ENCODE assay signal across 8 mouse cellular contexts in genomic region chr15:79547289-79547820, GRCm38 (mm10). TPM values are rescaled to one million over a fixed set of nuclear protein-coding genes. Genes with fewer than 3 reads are reported as not detected.
DNase-seq lines count a peak whose midpoint lies in the region; ATAC-seq and TF ChIP-seq lines count a peak whose summit lies in the region.

No protein-coding gene starts in this region.

- peak overlapping the region; percentile 33; the same call in 1 of the 2 replicates for H3K4me3 ChIP-seq in kidney, postnatal 0 days (replicated peaks; ENCODE audit: low read depth, low read length)
- H3K4me3 ChIP-seq in embryonic facial prominence, embryonic 12.5 days, result peak overlapping the region; percentile 91
- H3K4me3 ChIP-seq in hindbrain, embryonic 12.5 days, result peak overlapping the region; percentile 83
- peak overlapping the region; percentile 93 for H3K4me3 ChIP-seq in midbrain, embryonic 14.5 days (replicated peaks; ENCODE audit: low read depth, low read length)

- 84% methylated on average over 17 of the region's 17 CpGs for WGBS in kidney, postnatal 0 days
- 78% methylated on average over 17 of the region's 17 CpGs for WGBS in embryonic facial prominence, embryonic 12.5 days
- 76% methylated on average over 17 of the region's 17 CpGs for WGBS in hindbrain, embryonic 12.5 days
- 80% methylated on average over 17 of the region's 17 CpGs for WGBS in midbrain, embryonic 14.5 days

- peak; percentile 5; the same call in 1 of the 2 replicates for ATAC-seq in kidney, postnatal 0 days (replicated peaks; ENCODE audit: low FRiP score, low read depth)
- no peak for ATAC-seq in embryonic facial prominence, embryonic 12.5 days (ENCODE audit: insufficient number of reproducible peaks, insufficient read depth, low FRiP score, low TSS enrichment)
- no peak; the same call in 1 of the 2 replicates for ATAC-seq in hindbrain, embryonic 12.5 days (ENCODE audit: low FRiP score)
- no peak for ATAC-seq in midbrain, embryonic 14.5 days (ENCODE audit: low FRiP score, low TSS enrichment)
- ATAC-seq in frontal cortex, adult (ENCODE audit: low TSS enrichment), result no peak

- H3K27me3 ChIP-seq in kidney, postnatal 0 days (ENCODE audit: insufficient read depth, low read length), result no peaks in the 10 kb centered on the region
- H3K27me3 ChIP-seq in embryonic facial prominence, embryonic 12.5 days, result peaks cover 6% of the 10 kb centered on the region; the same call in 1 of the 2 replicates
- peaks cover 7% of the 10 kb centered on the region; the same call in 1 of the 2 replicates for H3K27me3 ChIP-seq in hindbrain, embryonic 12.5 days
- H3K27me3 ChIP-seq in midbrain, embryonic 14.5 days (ENCODE audit: control insufficient read depth, insufficient read depth, low read length), result no peaks in the 10 kb centered on the region

- peaks cover 8% of the 10 kb centered on the region for H3K36me3 ChIP-seq in kidney, postnatal 0 days (ENCODE audit: insufficient read depth, low read length)
- H3K36me3 ChIP-seq in embryonic facial prominence, embryonic 12.5 days, result peaks cover 21% of the 10 kb centered on the region
- H3K36me3 ChIP-seq in hindbrain, embryonic 12.5 days, result peaks cover 19% of the 10 kb centered on the region
- peaks cover 19% of the 10 kb centered on the region for H3K36me3 ChIP-seq in midbrain, embryonic 14.5 days (ENCODE audit: control insufficient read depth, insufficient read depth, low read length)

- H3K27ac ChIP-seq in kidney, postnatal 0 days, result peak overlapping the region; percentile 97
- peak overlapping the region; percentile 94 for H3K27ac ChIP-seq in embryonic facial prominence, embryonic 12.5 days
- peak overlapping the region; percentile 98 for H3K27ac ChIP-seq in hindbrain, embryonic 12.5 days
- peak overlapping the region; percentile 98 for H3K27ac ChIP-seq in midbrain, embryonic 14.5 days (replicated peaks; ENCODE audit: low read depth, low read length)

- H3K4me2 ChIP-seq in kidney, postnatal 0 days (ENCODE audit: low read length), result peak overlapping the region; percentile 64
- peak overlapping the region; percentile 51 for H3K4me2 ChIP-seq in embryonic facial prominence, embryonic 12.5 days (replicated peaks)
- H3K4me2 ChIP-seq in hindbrain, embryonic 12.5 days (replicated peaks), result peak overlapping the region; percentile 53
- peak overlapping the region; percentile 66 for H3K4me2 ChIP-seq in midbrain, embryonic 14.5 days (ENCODE audit: low read length)

- H3K9ac ChIP-seq in kidney, postnatal 0 days (ENCODE audit: low read depth, low read length), result peak overlapping the region; percentile 64; the same call in 1 of the 2 replicates
- no peak overlapping the region for H3K9ac ChIP-seq in embryonic facial prominence, embryonic 12.5 days
- H3K9ac ChIP-seq in hindbrain, embryonic 12.5 days, result peak overlapping the region; percentile 63
- H3K9ac ChIP-seq in midbrain, embryonic 14.5 days (replicated peaks; ENCODE audit: low read length), result peak overlapping the region; percentile 91

- H3K9me3 ChIP-seq in kidney, postnatal 0 days (replicated peaks; ENCODE audit: low read length), result no peaks in the 10 kb centered on the region
- H3K9me3 ChIP-seq in embryonic facial prominence, embryonic 12.5 days, result no peaks in the 10 kb centered on the region
- H3K9me3 ChIP-seq in hindbrain, embryonic 12.5 days (replicated peaks), result no peaks in the 10 kb centered on the region
- no peaks in the 10 kb centered on the region for H3K9me3 ChIP-seq in midbrain, embryonic 14.5 days (ENCODE audit: control insufficient read depth, low read length)

- DNase-seq in kidney, postnatal 0 days (ENCODE audit: low spot score), result no peak
- DNase-seq in kidney, postnatal 14 days, result no peak
- DNase-seq in midbrain, embryonic 14.5 days, result no peak
- no peak for DNase-seq in B cell, adult 2 months
- no peak for DNase-seq in cerebellum, adult 11-12 months

- TF ChIP-seq CTCF in kidney, postnatal 0 days (IDR thresholded peaks at IDR 0.05; ENCODE audit: low read depth), result no peak

- H3K4me1 ChIP-seq in kidney, postnatal 0 days (replicated peaks; ENCODE audit: insufficient read depth, low read length), result no peaks in the 10 kb centered on the region; the same call in 1 of the 2 replicates
- H3K4me1 ChIP-seq in embryonic facial prominence, embryonic 12.5 days, result peaks cover 17% of the 10 kb centered on the region
- peaks cover 22% of the 10 kb centered on the region for H3K4me1 ChIP-seq in hindbrain, embryonic 12.5 days
- peaks cover 25% of the 10 kb centered on the region for H3K4me1 ChIP-seq in midbrain, embryonic 14.5 days (ENCODE audit: control insufficient read depth, insufficient read depth, low read length)

RNA-seq across cellular contexts. Expression of gene Ddx17, which starts 0.8 kb away (rescaled TPM):
- polyA plus RNA-seq in kidney, postnatal 0 days (2015; fragmentation: Nextera tagmentation; extraction: Ambion mirVana), result 38.6 and 39.9 TPM in 2 replicates
- 72.0 and 73.1 TPM in 2 replicates for polyA plus RNA-seq in embryonic facial prominence, embryonic 12.5 days (2016; fragmentation: Nextera tagmentation; extraction: Ambion mirVana)
- polyA plus RNA-seq in hindbrain, embryonic 12.5 days (2016; fragmentation: Nextera tagmentation; extraction: Ambion mirVana), result 76.5 and 77.2 TPM in 2 replicates
- 115 and 137 TPM in 2 replicates for polyA plus RNA-seq in midbrain, embryonic 14.5 days (2014; fragmentation: Nextera tagmentation; extraction: Ambion mirVana)

RNA-seq across cellular contexts. Expression of gene Kdelr3, which starts 31.1 kb away (rescaled TPM):
- polyA plus RNA-seq in kidney, postnatal 0 days (2015; fragmentation: Nextera tagmentation; extraction: Ambion mirVana), result 41.6 and 54.9 TPM in 2 replicates
- 41.5 and 42.0 TPM in 2 replicates for polyA plus RNA-seq in embryonic facial prominence, embryonic 12.5 days (2016; fragmentation: Nextera tagmentation; extraction: Ambion mirVana)
- polyA plus RNA-seq in hindbrain, embryonic 12.5 days (2016; fragmentation: Nextera tagmentation; extraction: Ambion mirVana), result 32.2 and 39.2 TPM in 2 replicates
- 5.4 and 7.1 TPM in 2 replicates for polyA plus RNA-seq in midbrain, embryonic 14.5 days (2014; fragmentation: Nextera tagmentation; extraction: Ambion mirVana)

RNA-seq across cellular contexts. Expression of gene Kcnj4, which starts 42.3 kb away (rescaled TPM):
- polyA plus RNA-seq in kidney, postnatal 0 days (2015; fragmentation: Nextera tagmentation; extraction: Ambion mirVana), result 0.11 TPM in 1 of 2 replicates, not detected in the other
- polyA plus RNA-seq in embryonic facial prominence, embryonic 12.5 days (2016; fragmentation: Nextera tagmentation; extraction: Ambion mirVana), result 0.10 TPM in 1 of 2 replicates, not detected in the other
- polyA plus RNA-seq in hindbrain, embryonic 12.5 days (2016; fragmentation: Nextera tagmentation; extraction: Ambion mirVana), result not detected in 2 replicates
- 0.23 TPM in 1 of 2 replicates, not detected in the other for polyA plus RNA-seq in midbrain, embryonic 14.5 days (2014; fragmentation: Nextera tagmentation; extraction: Ambion mirVana)

RNA-seq across cellular contexts. Expression of gene Dmc1, which starts 57.6 kb away (rescaled TPM):
- polyA plus RNA-seq in kidney, postnatal 0 days (2015; fragmentation: Nextera tagmentation; extraction: Ambion mirVana), result 1.7 and 1.9 TPM in 2 replicates
- polyA plus RNA-seq in embryonic facial prominence, embryonic 12.5 days (2016; fragmentation: Nextera tagmentation; extraction: Ambion mirVana), result 1.3 and 1.5 TPM in 2 replicates
- polyA plus RNA-seq in hindbrain, embryonic 12.5 days (2016; fragmentation: Nextera tagmentation; extraction: Ambion mirVana), result 2.0 and 2.2 TPM in 2 replicates
- polyA plus RNA-seq in midbrain, embryonic 14.5 days (2014; fragmentation: Nextera tagmentation; extraction: Ambion mirVana), result 0.38 and 0.75 TPM in 2 replicates

Comparison
In these comparisons a context has a peak if more than half of its experiments do, and no peak if none do; other contexts are left out.
1. H3K4me3 ChIP-seq: peak in every context shown above with its lines; median percentile 93 in midbrain, embryonic 14.5 days; 91 in embryonic facial prominence, embryonic 12.5 days; 83 in hindbrain, embryonic 12.5 days; 33 in kidney, postnatal 0 days.